9 mouse cellular contexts compared by ENCODE assay signal in the genomic region with DNA sequence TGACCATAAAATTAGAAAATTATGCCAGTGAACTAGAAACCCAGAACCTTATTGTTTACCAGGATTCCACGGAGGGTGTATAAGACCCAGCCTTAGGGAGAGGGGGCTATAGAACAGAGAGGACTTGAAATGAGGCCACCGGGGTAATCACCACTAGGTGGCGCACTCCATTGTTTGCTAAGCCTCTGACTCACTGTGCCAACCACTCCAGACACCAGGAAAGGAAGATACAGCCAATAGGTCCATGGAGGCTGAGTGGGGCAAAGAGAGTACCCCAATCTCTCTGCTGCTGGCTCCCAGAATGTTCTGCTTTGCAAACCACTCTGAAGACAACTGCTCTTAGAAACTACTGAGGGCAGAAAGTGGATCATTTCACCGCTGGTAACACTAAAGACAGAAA.
DNase-seq lines count a peak whose midpoint lies in the region; ATAC-seq and TF ChIP-seq lines count a peak whose summit lies in the region.
"Had no signal": no experiment of that assay in that cellular context is flagged by ENCODE, and none has a peak within 500 bp of the region (broad histone marks: within the 10 kb centered on the region; RNA-seq: fewer than 3 reads in every experiment).

No protein-coding gene starts in this region.

- no peaks in the 10 kb centered on the region for H3K4me1 ChIP-seq in forebrain, postnatal 0 days (ENCODE audit: insufficient read depth)

- H3K4me3 ChIP-seq in forebrain, postnatal 0 days (ENCODE audit: low read depth, low read length), result no peak overlapping the region
- H3K4me3 ChIP-seq: erythroblast, embryonic 14.5 days had no signal

- H3K9ac ChIP-seq in forebrain, postnatal 0 days, result no peak overlapping the region

- DNase-seq in right cerebral cortex, adult 18-20 months, result peak; percentile 53
- DNase-seq in right cerebral cortex, postnatal 36 days (ENCODE audit: low spot score in 2 of 2), result no peak
- DNase-seq in c-Kit-positive CD71-positive TER-119-positive erythroid progenitor cells, embryonic 14.5 days (ENCODE audit: low spot score), result peak; percentile 37
- no peak for DNase-seq in forebrain, postnatal 0 days
- DNase-seq in induced T-regulatory cell, adult 2 months (ENCODE audit: low read depth), result peak; percentile 64
- DNase-seq in left cerebral cortex, postnatal 4 days, result peak; percentile 54
- peak; percentile 33 for DNase-seq in ovary, postnatal 14 days (ENCODE audit: low spot score)
- peak; percentile 77 for DNase-seq in thymus, postnatal 4 days

- intact Hi-C loops in left cerebral cortex, postnatal 4 days (cut with DNase I), result no loop called here

- no peaks in the 10 kb centered on the region; the same call in none of the 2 replicates for H3K27me3 ChIP-seq in forebrain, postnatal 0 days (ENCODE audit: insufficient read depth, low read length)

- peak; percentile 52 for TF ChIP-seq CTCF in forebrain, postnatal 0 days (IDR thresholded peaks at IDR 0.05; ENCODE audit: low read depth)

- no peaks in the 10 kb centered on the region for H3K9me3 ChIP-seq in forebrain, postnatal 0 days (ENCODE audit: low read length)

- no peak overlapping the region for H3K27ac ChIP-seq in forebrain, postnatal 0 days (ENCODE audit: low read depth, low read length)

- H3K4me2 ChIP-seq in forebrain, postnatal 0 days (ENCODE audit: low read depth), result no peak overlapping the region

- no peak for ATAC-seq in forebrain, postnatal 0 days

- no peaks in the 10 kb centered on the region for H3K36me3 ChIP-seq in forebrain, postnatal 0 days (ENCODE audit: insufficient read depth)

- 30% methylated on average over 4 of the region's 4 CpGs for WGBS in forebrain, postnatal 0 days

Comparison
In these comparisons a context has a peak if more than half of its experiments do, and no peak if none do; other contexts are left out.
1. DNase-seq: peak in right cerebral cortex, adult 18-20 months (single experiment), c-Kit-positive CD71-positive TER-119-positive erythroid progenitor cells, embryonic 14.5 days (single experiment), induced T-regulatory cell, adult 2 months (single experiment), left cerebral cortex, postnatal 4 days (single experiment), ovary, postnatal 14 days (single experiment) and thymus, postnatal 4 days (single experiment); none in right cerebral cortex, postnatal 36 days (0 of 2) and forebrain, postnatal 0 days (single experiment).